Mouse (Mus musculus) thymus, postnatal 14 days (tissue): Measurements from ENCODE around the gene Gm20489.

Experiments used
- DNase-seq: peaks from one replicate; pipeline ENCODE4 v3.0.0; 2021

The Gm20489 gene

DNA sequence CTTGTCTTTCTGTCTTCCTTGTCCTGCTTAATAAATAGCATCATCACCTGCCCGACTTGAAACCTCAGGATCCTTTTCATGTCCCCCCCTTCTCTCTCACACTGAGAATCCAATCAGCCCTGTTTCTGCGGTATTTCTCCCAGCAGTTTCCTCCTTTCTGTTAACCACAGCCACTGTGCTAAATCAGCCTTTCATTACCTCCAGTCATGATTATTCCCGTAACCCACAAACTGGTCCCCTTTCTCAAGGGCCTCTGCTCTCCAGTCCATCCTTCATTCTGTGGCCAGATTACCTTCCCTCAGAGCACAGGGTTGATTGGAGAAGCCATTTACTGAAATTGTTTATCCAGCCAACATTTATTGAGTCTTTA is at the start of gene Gm20489:
Gm20489 (minus strand) TSS at position 269 of the 370 bp plus-strand sequence.
- DNase-seq = no peak

DNA sequence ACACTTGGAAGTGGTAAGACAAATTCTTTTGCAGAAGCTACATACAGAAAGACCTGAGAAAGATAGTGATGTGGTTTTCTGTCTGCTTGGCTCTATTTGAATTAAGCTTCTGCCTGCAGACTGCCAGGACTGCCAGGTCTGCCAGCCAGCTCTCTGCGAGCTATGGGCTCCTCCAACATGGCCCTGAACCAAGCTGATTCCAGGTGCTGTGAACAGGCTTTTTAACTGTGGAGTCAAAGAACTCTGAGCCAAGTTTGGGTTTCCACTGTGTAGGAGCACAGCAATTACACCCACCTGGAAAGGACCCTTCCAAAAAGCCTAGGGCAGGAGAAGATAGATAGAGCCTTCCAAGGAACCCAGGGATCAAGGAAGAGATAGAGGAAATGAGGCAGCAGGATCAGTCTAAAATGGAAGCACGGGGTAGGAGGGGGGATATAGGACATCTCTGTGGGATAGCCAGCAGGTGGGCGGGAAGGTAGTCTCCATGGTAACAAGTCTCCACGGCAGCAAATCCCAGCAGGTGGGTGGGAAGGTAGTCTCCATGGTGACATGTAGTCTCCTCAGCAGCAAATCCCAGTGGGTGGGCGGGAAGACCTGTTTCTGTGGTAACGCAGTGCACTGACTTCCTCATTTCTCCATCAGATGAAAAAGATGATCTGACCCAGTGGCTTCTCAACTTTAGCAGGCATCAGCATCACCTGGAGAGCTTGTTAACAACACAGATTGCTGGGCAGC is 45.0 kb upstream of the Gm20489 start:
- DNase-seq = no peak

- no peak for DNase-seq
Measured at GRCm38 (mm10) chrX:101309299-101309698, 40.5 kb upstream of the Gm20489 start.

DNA sequence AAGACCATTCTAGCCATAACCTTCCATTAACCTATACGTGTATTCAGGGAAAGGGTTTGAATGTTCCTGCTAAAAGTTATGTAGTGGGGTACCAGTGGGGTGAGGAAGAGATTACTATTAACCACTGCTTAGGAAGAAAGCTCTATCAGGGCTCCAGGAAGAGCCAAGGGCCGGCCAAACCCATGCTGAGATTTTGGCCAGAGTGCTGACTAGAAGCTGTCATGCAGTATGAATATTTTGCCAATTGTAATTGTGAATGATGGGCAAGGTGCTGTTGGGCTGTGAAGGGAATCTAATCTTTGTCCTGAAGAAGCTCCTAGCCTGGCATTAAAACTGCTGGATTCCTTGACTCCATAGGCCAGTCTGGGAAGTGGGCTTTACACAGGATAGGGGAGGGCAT is 35.8 kb upstream of the Gm20489 start:
- DNase-seq = no peak

GRCm38 (mm10) chrX:101301654-101302053 is 32.8 kb upstream of the Gm20489 start:
- DNase-seq = no peak

DNA sequence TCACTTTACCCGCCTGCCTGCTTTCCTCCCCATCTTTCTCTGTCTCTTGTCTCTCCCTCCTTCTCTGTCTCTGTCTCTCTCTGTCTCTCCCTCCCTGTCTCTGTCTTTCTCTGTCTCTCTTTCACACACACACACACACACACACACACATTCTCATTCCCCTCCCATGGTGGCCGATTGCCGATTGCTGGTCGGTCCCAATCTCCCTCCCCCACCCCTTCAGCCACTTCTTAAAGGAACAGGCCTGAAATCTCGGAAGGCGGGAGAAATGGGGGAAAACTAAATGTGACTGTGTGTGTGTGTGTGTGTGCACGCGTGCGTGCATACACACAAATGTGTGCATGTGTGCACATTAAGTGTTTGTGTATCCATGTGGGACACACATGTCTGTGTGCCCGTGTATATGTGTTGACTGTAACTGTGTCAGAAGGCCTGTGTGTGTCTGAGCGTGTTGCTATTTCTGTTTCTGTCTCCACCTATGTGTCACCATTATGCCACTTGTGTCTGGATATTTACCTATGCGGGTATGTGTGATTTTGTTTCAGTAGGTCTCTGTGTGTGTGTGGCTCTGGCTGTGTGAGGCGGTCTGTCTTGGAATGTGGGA is 31.7 kb upstream of the Gm20489 start:
- DNase-seq = no peak

DNA sequence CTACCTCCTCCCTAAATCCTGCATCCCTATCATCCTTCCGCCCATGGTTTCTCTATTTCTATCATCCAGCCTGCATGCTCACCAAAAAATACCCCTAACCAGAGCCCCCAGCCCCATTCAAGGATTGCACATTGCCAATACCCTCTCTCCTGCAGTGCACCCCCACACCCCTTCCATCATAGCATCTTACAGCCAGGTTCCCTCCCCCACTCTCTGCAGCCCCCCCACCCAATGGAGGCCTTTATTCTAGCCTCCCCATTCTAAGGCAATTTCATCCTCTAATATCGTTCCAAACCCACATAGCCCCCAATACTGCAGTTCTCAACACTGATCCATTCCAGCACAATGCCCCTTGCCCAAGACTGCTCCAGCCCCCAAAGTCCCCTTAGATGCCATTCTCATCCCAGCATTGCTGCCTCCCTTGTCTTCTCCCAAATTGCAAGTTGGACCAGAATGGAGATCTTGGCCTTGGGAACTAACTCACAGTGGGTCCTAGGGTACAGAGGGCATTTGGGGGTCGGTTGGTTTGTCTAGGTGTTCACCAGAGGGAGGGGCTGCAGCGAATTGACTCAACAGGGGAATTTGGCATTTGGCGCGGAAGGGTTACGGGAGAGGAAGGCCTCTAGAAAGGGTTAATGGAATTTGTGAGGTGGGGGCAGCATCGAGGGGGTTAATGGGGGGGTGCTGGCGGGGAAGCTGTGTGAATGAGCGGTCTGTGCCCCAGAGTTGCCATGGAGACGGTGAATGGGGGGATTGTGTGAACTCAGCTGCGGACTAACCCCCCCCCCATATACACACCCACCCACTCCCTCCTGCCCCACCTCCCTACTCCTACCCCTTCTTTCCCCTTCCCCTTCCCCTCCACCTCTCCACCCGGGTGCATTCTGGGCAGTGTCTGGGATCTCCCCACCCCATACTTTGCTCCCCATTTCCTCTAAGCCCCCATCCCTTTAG is 30.9 kb upstream of the Gm20489 start:
- DNase-seq = no peak

DNA sequence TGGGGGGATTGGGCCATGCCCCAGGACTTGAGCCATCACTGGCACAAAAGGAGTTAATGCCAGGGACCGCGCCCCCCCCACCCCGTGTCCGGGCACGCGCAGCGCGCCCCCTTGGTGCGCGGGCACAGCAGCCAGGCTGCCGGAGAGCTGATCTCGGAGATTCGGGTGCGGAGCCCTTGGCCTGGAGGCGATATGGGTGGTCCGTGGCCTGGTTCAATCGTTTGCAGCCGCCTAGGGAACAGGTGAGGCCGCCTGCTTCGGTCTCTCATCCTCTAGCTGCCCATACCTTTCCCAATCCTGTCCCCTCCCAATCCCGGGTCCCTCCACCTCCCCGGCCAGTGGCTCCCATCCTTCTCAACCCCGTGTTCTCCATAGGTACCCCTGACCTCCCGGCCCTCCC is 30.2 kb upstream of the Gm20489 start, which contains the start of gene Nlgn3:
Nlgn3 (plus strand) TSS at position 114 of the 400 bp plus-strand sequence.
- peak; percentile 5 for DNase-seq

GRCm38 (mm10) chrX:101290111-101290510 is 21.3 kb upstream of the Gm20489 start:
- no peak for DNase-seq

DNA sequence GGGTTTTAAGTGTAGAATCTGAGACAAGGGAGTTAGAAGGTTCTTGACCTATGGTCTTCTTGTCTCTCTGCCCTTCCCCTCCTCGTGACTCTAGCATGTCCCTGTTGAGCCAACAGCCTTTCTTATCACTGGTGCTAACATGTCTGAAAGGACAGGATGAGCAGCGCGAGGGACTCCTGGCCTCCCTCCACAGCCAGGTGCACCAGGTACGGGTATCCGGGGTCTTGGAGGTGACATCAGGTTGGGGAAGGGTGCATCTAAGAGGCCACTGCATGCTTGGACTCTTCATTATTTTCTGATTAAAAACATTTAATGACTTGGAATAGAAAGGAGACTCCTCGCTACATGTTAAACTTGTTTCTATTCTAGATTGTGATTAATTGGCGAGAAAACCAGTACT is 20.2 kb upstream of the Gm20489 start:
- DNase-seq = no peak

GRCm38 (mm10) chrX:101288432-101288831 is 19.6 kb upstream of the Gm20489 start:
- DNase-seq = no peak

DNA sequence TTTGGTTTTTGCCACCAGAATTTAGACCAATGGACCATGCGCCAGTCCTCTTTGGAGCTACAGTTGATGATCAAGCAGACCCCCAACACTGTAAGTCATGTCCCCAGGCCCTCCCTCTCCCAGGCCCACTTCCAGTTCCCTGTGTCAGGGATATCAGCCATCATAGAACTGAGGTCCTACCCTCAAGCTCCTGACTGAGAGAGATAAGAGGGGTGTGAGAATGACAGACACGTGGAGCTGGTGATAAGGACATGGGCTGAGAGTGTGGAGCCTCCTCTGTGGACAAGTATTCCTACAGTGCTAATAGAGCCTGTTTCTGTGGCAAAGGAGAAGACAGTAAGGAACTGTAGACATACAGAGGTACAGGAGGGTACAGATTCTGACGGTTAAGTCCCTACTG is 18.7 kb upstream of the Gm20489 start:
- no peak for DNase-seq

- DNase-seq = no peak
Measured at GRCm38 (mm10) chrX:101285953-101286670, 17.3 kb upstream of the Gm20489 start.

DNA sequence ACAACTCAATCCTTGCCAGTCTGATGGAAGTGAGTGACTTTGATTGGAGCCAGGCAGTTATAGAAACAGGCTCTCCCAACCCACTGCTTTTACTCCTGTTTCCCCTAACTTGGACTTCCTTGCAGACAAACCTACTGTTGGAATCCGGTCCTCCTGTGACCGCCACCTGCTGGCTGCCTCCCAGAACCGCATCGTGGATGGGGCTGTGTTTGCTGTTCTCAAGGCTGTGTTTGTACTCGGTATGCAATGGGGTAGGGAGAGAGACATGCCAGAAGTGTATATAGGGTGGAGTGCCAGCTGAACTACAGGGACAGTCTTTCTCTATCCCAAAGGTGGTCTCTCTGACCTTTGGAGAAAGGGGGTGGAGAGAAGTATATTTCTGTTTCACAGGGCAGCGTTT is 16.7 kb upstream of the Gm20489 start:
- DNase-seq = peak; percentile 76

- DNase-seq = no peak
Measured at GRCm38 (mm10) chrX:101282813-101283212, 14.0 kb upstream of the Gm20489 start.

GRCm38 (mm10) chrX:101273875-101274738 is 5.3 kb upstream of the Gm20489 start, which contains the start of gene Med12:
TSS of gene Med12 (plus strand) at chrX:101274030.
- peak; percentile 89 for DNase-seq

DNA sequence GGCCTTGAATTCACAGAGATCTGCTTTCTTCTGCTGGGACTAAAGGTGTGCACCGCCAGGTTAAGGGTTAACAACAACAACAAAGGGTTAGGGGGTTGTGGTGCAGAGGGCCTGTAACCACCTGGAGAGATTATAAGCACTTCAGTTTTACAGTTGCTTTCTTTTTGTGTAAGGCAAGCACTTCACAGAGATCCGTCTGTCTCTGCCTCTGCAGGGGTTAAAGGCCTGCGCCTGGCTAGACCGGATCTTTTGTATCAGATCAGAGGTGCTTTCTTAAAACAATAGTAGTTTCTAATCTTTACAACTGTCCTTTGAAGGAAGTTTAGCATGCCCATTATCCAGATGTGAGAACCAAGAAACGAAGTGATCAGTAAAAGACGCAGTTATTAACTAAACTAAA is 4.6 kb upstream of the Gm20489 start:
- peak; percentile 51 for DNase-seq

DNA sequence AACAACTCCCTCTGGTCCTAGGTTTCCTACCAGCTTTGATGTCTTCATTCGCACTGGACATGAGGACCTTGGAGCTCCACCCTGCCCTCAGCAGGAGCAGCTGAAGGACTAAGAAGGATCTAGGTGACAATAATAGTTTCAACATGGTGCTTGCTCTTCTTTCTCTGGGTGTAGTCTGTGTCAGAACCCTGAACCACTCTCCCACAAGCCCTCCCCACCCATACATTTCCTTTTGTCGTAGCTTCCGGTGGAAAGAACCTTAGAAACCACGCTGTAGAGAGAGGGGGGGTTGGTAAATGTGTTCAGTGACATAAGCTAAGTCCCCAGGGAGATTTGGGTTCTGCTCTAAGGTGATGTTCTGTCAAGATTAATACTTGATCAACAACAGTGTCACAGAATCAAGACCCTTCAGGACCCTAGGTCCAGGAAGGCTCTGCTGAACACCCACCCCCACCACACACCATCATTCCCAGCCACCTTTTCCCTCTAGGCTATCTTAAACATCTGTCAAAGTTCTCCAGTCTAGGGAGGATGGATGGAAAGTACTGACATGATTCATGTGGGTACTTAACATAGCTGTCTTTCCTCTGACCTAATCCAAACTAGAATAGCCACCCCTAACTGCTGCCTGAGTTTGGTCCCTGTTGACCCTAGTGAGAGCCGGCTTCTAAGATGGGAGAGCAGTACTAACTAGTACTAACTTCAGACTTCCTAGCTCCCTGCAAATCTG is 633 bp downstream of the Gm20489 start, which contains the start of gene Il2rg:
Il2rg (minus strand) TSS at position 231 of the 730 bp plus-strand sequence.
- peak; percentile 72 for DNase-seq

- DNase-seq = no peak
Measured at GRCm38 (mm10) chrX:101266631-101267030, 2.2 kb downstream of the Gm20489 start.

DNA sequence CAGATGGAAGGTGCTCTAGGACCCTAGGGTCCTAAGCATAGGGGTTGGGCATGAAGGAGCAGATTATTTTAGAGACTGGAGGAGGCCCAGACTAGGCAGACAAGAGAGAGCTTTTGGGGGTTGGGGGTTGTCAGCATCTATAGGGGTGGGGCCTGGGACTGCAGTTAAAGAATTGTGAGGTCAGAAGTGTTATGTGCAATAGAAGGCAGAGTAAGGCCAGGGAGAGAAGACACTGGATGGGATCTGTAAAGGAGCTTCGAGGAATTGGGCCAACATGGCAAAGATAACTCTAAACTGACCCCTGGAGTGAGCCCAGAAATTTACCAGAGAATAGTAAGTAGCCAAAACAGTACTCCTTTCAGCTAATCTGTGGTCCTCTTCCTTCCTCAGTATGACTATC is 4.9 kb downstream of the Gm20489 start, which contains the start of gene Gm614:
Gm614 (minus strand) TSS at position 101 of the 400 bp plus-strand sequence.
- no peak for DNase-seq
